Mouse (Mus musculus) heart, embryonic 13.5 days (tissue): ENCODE data around the gene Fxyd4. TPM values are rescaled to one million over a fixed set of nuclear protein-coding genes. Genes with fewer than 3 reads are reported as not detected.
A peak's percentile ranks its signal among the peaks of the same experiment; 100 is the strongest.

Experiments
- ATAC-seq: fragments of 200-750 bp; cut with Nextera tagmentation; 2 replicates; pipeline ENCODE4 v1.8.0; 2017; ENCODE audit warnings: moderate TSS enrichment; ENCODE audit not compliant: insufficient number of reproducible peaks, low FRiP score, low TSS enrichment; ENCODE audit errors: extremely low read depth
- H3K27ac ChIP-seq: fragments of 300-500 bp; sonication (generic); replicated peaks from 2 replicates; pipeline ENCODE4 v1.5.1; 2015; ENCODE audit warnings: moderate library complexity, mild to moderate bottlenecking, inconsistent platforms
- H3K27me3 ChIP-seq: fragments of 300-500 bp; sonication (generic); replicated peaks from 2 replicates; pipeline ENCODE4 v1.6.1; 2015; ENCODE audit warnings: mild to moderate bottlenecking, inconsistent platforms
- H3K36me3 ChIP-seq: fragments of 300-500 bp; sonication (generic); 2 replicates; pipeline ENCODE4 v1.6.1; 2015; ENCODE audit warnings: mild to moderate bottlenecking, inconsistent platforms
- H3K4me1 ChIP-seq: fragments of 300-500 bp; sonication (generic); 2 replicates; pipeline ENCODE4 v1.6.1; 2015; ENCODE audit warnings: inconsistent platforms
- H3K4me2 ChIP-seq: fragments of 300-500 bp; sonication (generic); 2 replicates; pipeline ENCODE4 v1.6.1; 2015; ENCODE audit warnings: inconsistent platforms, mild to moderate bottlenecking, moderate library complexity
- H3K4me3 ChIP-seq: fragments of 300-500 bp; sonication (generic); 2 replicates; pipeline ENCODE4 v1.5.1; 2015; ENCODE audit warnings: moderate library complexity, mild to moderate bottlenecking, inconsistent platforms
- H3K9ac ChIP-seq: fragments of 300-500 bp; sonication (generic); 2 replicates; pipeline ENCODE4 v1.6.1; 2015; ENCODE audit warnings: inconsistent platforms, mild to moderate bottlenecking, moderate library complexity
- H3K9me3 ChIP-seq: fragments of 300-500 bp; sonication (generic); 2 replicates; pipeline ENCODE4 v1.6.1; 2016; ENCODE audit warnings: inconsistent platforms
- WGBS: fragments of 180-500 bp; shearing (Covaris S2); methylation state at CpG from one replicate; pipeline ENCODE4 v1.1.7; 2015; ENCODE audit warnings: mixed read lengths; 5-methylcytosine and 5-hydroxymethylcytosine counted together
- polyA plus RNA-seq: library from polyadenylated mRNA; unstranded; fragments of >200 nt; fragmentation: Nextera tagmentation; extraction: Ambion mirVana; gene quantifications from 2 replicates; pipeline ENCODE4 v1.2.1, GENCODE M21; 2015

Fxyd4 gene
- polyA plus RNA-seq, 1 experiment from 2014 or later: 1.9 TPM

DNA sequence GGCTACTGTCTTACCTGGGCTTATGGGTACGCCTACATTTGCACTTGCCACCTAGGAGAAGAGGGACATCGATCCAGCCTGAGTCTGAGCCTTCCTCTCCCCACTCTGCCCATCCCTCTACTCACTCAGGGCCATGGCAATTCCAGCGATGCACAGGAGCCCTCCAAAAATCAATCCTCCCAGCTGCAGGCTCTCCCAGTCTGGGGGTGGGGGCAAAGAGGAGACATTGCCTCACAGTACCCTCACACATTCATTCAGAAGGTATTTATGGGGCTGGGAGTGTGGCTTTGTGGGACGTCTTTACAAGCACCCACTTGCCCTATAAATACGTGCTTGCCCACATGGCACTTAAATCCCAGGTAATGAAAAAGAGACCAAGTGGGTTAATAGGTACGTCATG, 3.2 kb downstream of the Fxyd4 start:
- H3K4me2 ChIP-seq: no peak overlapping the region
- no peak overlapping the region for H3K27ac ChIP-seq
- H3K9me3 ChIP-seq: no peaks in the 10 kb centered on the region
- peaks cover 12% of the 10 kb centered on the region for H3K36me3 ChIP-seq
- H3K4me1 ChIP-seq: peaks cover 14% of the 10 kb centered on the region
- 90% methylated on average over 6 of the region's 6 CpGs for WGBS
- no peaks in the 10 kb centered on the region for H3K27me3 ChIP-seq
- ATAC-seq: no peak
- H3K4me3 ChIP-seq: no peak overlapping the region
- H3K9ac ChIP-seq: no peak overlapping the region

DNA sequence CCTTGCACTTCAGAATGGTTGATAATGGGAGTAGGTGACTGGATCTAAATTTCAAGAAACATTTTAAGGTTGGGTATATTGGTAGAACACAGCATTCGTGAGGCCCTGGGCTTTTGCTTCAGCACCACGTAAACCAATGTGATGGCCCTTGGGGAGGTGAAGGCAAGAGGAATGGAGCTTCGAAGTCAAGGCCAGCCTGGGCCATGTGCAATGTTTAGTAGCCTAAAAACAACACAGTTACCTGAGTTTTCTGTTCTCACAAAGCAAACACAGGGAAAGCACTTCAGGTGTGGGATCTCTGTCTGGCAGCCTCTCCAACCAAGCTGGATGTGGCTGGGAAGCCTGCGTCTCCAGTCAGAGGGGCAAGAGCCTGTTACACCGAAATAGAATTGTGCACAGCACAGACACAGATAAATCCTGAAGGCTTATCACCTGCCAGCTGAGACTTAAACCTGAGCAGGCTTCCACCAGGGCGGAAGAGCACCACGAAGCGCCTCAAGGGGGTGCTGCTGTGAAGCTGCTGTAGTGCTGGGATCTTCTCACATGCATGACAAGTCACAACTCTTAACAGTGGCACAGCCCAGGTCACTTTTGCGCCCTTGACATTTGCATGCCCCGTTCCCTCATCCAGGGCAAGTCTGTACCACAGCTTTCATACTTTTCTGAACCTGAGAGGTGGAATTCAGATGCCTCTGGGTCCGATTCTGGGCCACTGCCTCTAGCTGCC, 5.0 kb downstream of the Fxyd4 start:
- Histone ChIP-seq H3K27ac (0 out of 2 replicates have a peak overlapping the region, but pooled peaks have one; percentile 31), H3K9ac (peak overlapping the region; percentile 17; the same call in 1 of the 2 replicates), H3K36me3 (peaks cover 30% of the 10 kb centered on the region), H3K9me3 (no peaks in the 10 kb centered on the region), H3K4me2 (no peak overlapping the region), H3K4me1 (peaks cover 14% of the 10 kb centered on the region), H3K27me3 (no peaks in the 10 kb centered on the region), H3K4me3 (no peak overlapping the region)
- no peak for ATAC-seq
- 41% methylated on average over 11 of the region's 11 CpGs for WGBS

DNA sequence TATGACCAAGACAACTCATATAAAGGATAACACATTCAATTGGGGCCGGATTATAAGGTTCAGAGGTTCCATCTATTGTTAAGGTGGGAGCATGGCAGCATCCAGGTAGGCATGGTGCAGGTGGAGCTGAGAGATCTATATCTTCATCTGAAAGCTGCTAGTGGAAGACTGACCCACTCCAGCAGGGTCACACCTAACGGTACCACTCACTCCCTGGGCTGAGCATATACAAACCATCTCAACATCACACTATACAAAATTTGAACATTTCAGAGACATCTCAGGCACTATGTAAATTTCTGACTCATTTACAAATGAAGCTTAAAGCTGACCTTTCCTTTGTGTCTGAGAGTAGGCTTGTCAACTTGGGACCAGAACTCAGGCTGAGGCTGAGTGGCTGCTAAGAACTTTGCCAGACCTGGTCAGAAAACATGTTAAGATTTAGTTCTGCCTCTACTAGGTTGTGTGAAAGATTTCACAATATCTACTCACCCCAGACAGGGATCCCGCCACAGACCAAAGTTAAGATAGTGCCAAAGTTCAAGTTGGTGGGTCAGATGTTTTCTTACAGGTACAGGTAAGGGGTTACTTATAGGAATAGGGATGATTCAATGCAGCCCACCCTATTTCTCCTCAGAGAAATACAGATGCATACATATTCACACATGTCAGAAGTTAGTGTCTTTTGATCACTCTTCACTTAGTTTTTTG, 7.4 kb downstream of the Fxyd4 start:
- ATAC-seq: no peak
- Histone ChIP-seq H3K4me2 (no peak overlapping the region), H3K4me1 (peaks cover 14% of the 10 kb centered on the region), H3K4me3 (no peak overlapping the region), H3K27me3 (no peaks in the 10 kb centered on the region), H3K9ac (no peak overlapping the region), H3K27ac (no peak overlapping the region), H3K9me3 (no peaks in the 10 kb centered on the region), H3K36me3 (peaks cover 51% of the 10 kb centered on the region)
- WGBS: 91% methylated on average over 3 of the region's 3 CpGs

DNA sequence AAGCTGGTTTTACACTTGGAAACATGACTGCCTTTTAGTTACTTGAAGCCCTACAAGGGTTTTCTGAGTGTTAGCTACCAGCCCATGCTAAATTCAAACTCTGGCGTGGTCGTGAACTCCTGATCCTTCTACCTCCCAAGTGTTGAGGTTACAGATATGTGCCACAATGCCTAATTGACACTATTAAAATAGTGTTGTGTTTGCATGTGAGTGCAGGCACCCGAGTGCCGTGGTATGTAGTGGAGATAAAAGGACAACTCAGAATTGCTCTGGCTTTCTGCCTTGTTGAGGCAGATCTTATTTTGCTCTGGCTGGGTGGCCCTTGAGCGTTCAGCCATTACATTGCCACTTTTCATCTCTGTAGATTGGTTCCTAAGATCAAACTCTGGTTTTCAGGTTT, 8.7 kb downstream of the Fxyd4 start:
- Histone ChIP-seq H3K27ac (peak overlapping the region; percentile 13; the same call in 1 of the 2 replicates), H3K4me1 (peaks cover 14% of the 10 kb centered on the region), H3K9ac (no peak overlapping the region), H3K9me3 (no peaks in the 10 kb centered on the region), H3K27me3 (no peaks in the 10 kb centered on the region), H3K4me2 (no peak overlapping the region), H3K36me3 (peaks cover 51% of the 10 kb centered on the region), H3K4me3 (no peak overlapping the region)
- no peak for ATAC-seq
- WGBS: 66% methylated on average over 5 of the region's 5 CpGs

DNA sequence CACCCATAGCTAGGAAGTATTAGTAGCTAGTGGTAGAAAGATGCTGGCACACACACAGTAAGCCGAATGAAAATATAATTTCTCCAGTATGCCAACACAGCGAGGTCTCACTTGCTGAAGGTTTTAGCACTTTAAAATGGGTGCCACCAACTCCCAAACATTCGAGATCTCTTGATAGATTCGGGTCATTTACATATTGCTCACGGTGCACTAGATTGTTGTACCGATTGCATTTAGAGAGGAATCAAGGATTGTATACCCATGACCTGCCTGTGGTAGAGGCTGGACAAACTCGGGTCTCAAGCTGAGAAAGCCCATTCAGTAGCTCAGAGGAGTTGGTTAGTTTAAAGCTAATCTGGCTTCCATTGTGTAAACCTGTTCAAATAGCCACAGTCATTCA, 9.5 kb downstream of the Fxyd4 start:
- WGBS: 86% methylated on average over 7 of the region's 7 CpGs
- Histone ChIP-seq H3K9ac (no peak overlapping the region), H3K4me1 (peaks cover 13% of the 10 kb centered on the region), H3K9me3 (no peaks in the 10 kb centered on the region), H3K4me3 (no peak overlapping the region), H3K36me3 (peaks cover 57% of the 10 kb centered on the region), H3K4me2 (no peak overlapping the region), H3K27ac (0 out of 2 replicates have a peak overlapping the region, but pooled peaks have one; percentile 17), H3K27me3 (no peaks in the 10 kb centered on the region)
- ATAC-seq: no peak

DNA sequence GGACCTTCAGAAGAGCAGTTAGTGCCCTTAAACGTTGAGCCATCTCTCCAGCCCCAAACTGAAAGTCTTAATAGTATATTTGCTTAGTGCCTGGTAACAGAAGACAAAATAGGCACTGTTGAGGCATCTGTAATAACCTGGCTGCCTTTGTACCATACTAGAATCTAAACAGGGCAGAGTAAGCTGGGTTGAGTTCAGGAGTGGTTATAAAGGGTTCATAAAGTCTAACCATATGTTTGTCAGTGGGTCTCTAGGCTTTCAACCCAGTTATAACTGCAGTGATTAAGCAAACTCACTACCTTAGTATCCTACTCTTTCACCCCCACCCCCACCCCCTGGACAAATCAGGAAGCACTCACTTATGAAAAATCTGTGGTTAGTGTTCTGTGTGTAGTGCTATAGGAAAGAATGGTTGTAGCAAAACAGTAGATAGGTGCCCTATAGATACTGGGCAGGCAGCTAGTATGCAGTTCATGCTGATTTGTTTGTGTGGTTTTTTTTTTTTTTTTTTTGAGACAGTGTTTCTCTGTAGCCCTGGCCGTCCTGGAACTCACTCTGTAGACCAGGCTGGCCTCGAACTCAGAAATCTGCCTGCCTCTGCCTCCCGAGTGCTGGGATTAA, 10.5 kb downstream of the Fxyd4 start:
- 76% methylated on average over 4 of the region's 4 CpGs for WGBS
- Histone ChIP-seq H3K36me3 (peaks cover 65% of the 10 kb centered on the region), H3K4me3 (no peak overlapping the region), H3K4me1 (peaks cover 3% of the 10 kb centered on the region), H3K9ac (no peak overlapping the region), H3K27ac (no peak overlapping the region), H3K9me3 (no peaks in the 10 kb centered on the region), H3K27me3 (no peaks in the 10 kb centered on the region), H3K4me2 (no peak overlapping the region)
- ATAC-seq: no peak

DNA sequence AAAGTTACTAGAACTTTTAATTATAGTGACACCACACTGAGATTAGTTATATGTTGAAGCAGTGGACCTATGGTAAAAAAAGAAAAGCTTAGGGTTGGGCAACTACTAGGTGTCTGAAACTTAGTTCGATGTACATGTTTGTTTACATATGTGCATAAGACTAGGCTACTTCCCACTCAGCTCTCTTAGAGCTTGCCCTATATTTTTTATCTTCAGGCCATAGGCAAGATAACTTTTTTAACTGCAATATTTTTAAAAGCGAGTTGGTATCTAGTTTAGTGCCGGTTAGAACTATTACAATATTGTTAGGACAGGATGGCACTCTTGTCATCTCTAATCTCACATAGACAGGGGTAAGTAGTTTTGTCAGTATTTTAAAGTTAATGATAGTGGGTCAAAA, 15.5 kb downstream of the Fxyd4 start:
- Histone ChIP-seq H3K9ac (no peak overlapping the region), H3K4me2 (no peak overlapping the region), H3K27me3 (no peaks in the 10 kb centered on the region), H3K9me3 (no peaks in the 10 kb centered on the region), H3K4me3 (no peak overlapping the region), H3K4me1 (peaks cover 32% of the 10 kb centered on the region), H3K36me3 (peaks cover 50% of the 10 kb centered on the region), H3K27ac (no peak overlapping the region)
- ATAC-seq: no peak
- 88% methylated on average over 3 of the region's 3 CpGs for WGBS

DNA sequence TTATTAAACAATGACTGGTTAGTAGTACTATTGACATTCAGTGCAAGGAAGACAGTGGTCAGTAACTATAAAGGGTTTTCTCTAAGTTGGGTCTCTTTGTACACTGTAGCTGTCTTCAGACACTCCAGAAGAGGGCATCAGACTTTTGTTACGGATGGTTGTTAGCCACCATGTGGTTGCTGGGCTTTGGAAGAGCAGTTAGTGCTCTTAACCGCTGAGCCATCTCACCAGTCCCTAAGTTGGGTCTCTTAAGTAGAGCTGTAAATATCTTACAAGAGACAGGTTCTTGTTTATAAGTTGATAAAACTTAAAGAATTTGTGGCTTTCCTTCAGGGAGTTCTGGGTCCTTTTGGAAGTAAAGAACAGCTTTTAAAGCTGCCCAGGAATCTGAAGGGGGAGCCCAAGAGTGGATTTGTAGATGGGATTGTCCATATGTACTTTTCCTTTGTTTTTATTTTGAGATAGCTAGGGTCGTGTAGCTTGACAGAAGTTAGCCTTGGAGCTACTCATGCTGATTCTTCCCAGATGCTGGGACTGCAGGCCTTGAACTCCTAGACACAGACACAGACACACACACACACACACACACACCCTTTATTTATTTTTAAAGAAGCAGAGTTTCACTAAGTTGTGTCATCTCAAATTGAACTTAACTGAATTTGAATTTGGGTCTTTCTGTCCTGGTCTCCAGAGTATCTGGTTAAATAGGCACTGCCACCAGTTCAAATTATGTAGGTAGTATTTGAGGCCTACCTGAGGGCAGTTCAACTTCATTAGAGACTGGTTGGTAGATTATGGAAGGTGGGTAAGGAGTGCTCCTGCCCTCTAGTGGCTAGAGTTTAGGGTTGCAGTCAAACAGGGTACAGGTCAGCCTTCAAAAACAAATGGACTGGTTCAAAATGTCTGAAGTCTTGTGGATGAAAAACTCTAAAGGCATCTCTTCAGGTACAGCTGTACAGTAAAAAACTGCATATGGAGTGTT, 16.5 kb downstream of the Fxyd4 start:
- Histone ChIP-seq H3K36me3 (peaks cover 39% of the 10 kb centered on the region), H3K4me2 (peak overlapping the region; percentile 87; the same call in 1 of the 2 replicates), H3K27me3 (no peaks in the 10 kb centered on the region), H3K9me3 (no peaks in the 10 kb centered on the region), H3K27ac (no peak overlapping the region; the same call in 1 of the 2 replicates), H3K4me1 (peaks cover 38% of the 10 kb centered on the region), H3K9ac (0 out of 2 replicates have a peak overlapping the region, but pooled peaks have one; percentile 24), H3K4me3 (no peak overlapping the region)
- 57% methylated on average over 3 of the region's 3 CpGs for WGBS
- ATAC-seq: no peak

DNA sequence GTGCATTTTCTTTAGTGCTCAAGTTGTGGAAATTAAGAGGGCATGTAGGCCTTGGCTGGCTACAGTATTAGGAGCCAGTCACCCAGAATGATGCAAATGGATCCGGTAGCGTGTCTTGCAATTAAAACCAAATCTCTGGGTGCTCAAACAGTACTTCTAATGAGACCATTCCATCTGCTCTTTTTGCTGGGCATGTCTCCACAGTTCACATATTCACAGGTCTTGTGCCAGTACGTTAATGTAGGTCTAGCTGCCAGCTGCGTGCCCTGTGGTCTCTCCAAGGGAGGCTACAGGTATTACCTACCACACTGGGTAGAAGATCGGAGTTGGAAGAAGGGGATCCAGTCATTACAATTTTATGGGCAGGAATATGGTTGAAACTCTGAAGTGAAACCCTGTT, 19.4 kb downstream of the Fxyd4 start:
- WGBS: 31% methylated on average over 5 of the region's 5 CpGs
- Histone ChIP-seq H3K4me2 (peak overlapping the region; percentile 87), H3K4me1 (peaks cover 55% of the 10 kb centered on the region), H3K4me3 (peak overlapping the region; percentile 80), H3K9me3 (no peaks in the 10 kb centered on the region), H3K36me3 (peaks cover 28% of the 10 kb centered on the region), H3K27me3 (no peaks in the 10 kb centered on the region), H3K27ac (peak overlapping the region; percentile 98), H3K9ac (peak overlapping the region; percentile 92)
- no peak for ATAC-seq

DNA sequence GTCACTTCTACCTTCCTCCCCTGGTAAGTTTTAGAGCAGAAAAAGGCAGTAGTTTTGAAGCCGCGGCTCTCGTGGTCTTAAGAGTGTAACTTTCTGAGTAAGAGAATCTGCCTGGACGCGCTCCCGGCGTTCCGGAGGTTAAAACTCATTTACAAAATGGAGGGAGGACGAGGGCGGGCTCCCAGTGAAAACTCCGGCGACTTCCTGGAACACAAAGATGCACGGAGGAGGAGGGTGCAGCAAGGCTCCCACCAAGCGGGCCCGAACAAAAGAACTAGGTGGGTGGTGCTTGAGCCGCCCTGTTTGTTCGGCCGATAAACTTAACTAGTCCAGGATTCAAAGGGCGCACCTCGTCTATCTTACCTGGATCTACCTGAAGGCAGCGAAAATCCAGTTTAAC, 19.9 kb downstream of the Fxyd4 start:
- Histone ChIP-seq H3K4me2 (peak overlapping the region; percentile 87), H3K4me1 (peaks cover 55% of the 10 kb centered on the region), H3K36me3 (peaks cover 25% of the 10 kb centered on the region), H3K9me3 (no peaks in the 10 kb centered on the region), H3K27ac (peak overlapping the region; percentile 98), H3K4me3 (peak overlapping the region; percentile 80), H3K9ac (peak overlapping the region; percentile 92), H3K27me3 (no peaks in the 10 kb centered on the region)
- ATAC-seq: no peak; the same call in 1 of the 2 replicates
- under 1% methylated on average over 21 of the region's 21 CpGs for WGBS
